ENCODE assay signal across 12 mouse cellular contexts in the genomic region with DNA sequence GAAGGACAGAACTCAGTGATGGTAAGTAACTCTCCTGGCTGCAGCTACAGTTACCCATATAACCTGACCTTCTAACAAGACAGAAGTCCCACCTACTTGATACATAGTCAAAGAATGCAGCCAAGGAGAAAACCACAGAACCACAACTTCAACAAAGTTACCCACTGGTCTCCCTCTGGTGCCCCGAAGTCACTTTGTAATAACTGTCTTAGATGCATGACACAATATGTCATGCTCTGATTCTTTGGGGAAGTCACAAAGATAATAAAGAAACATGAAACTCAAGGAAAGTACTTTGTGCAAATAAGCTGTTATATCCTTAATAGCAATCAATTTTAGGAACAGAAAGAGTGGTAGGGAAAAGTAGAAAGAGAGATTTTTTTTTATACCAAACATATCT. TPM values are rescaled to one million over a fixed set of nuclear protein-coding genes. Genes with fewer than 3 reads are reported as not detected.
A peak's percentile ranks its signal among the peaks of the same experiment; 100 is the strongest.
DNase-seq lines count a peak whose midpoint lies in the region; ATAC-seq and TF ChIP-seq lines count a peak whose summit lies in the region.
"Had no signal": no experiment of that assay in that cellular context is flagged by ENCODE, and none has a peak within 500 bp of the region (broad histone marks: within the 10 kb centered on the region; RNA-seq: fewer than 3 reads in every experiment).

No protein-coding gene starts in this region.

- H3K36me3 ChIP-seq in heart, embryonic 14.5 days (ENCODE audit: control insufficient read depth, insufficient read depth, low read length): peaks cover 19% of the 10 kb centered on the region
- peaks cover 13% of the 10 kb centered on the region; the same call in 1 of the 2 replicates for H3K36me3 ChIP-seq in midbrain, embryonic 13.5 days
- 0 out of 2 replicates have a peak, but pooled peaks cover 1% of the 10 kb centered on the region for H3K36me3 ChIP-seq in midbrain, embryonic 11.5 days (ENCODE audit: control insufficient read depth, insufficient read depth, low read length)
- H3K36me3 ChIP-seq in hindbrain, postnatal 0 days (ENCODE audit: insufficient read depth, low read length): no peaks in the 10 kb centered on the region
- no peaks in the 10 kb centered on the region for H3K36me3 ChIP-seq in spleen, adult 2 months (ENCODE audit: control insufficient read depth, insufficient read depth, low read length)

- intact Hi-C loops in heart, postnatal 25 days (cut with DNase I): no loop called here

- 77% methylated on average over 1 of the region's 1 CpGs for WGBS in heart, embryonic 14.5 days
- WGBS in midbrain, embryonic 13.5 days: 97% methylated on average over 1 of the region's 1 CpGs
- WGBS in midbrain, embryonic 11.5 days: 83% methylated on average over 1 of the region's 1 CpGs
- WGBS in hindbrain, postnatal 0 days: 62% methylated on average over 1 of the region's 1 CpGs
- WGBS in spleen, adult 2 months: 2% methylated on average over 1 of the region's 1 CpGs

- H3K27me3 ChIP-seq in heart, embryonic 14.5 days (ENCODE audit: control insufficient read depth, insufficient read depth, low read length): no peaks in the 10 kb centered on the region
- no peaks in the 10 kb centered on the region for H3K27me3 ChIP-seq in midbrain, embryonic 13.5 days
- H3K27me3 ChIP-seq in midbrain, embryonic 11.5 days (ENCODE audit: control insufficient read depth, insufficient read depth, low read length): no peaks in the 10 kb centered on the region
- H3K27me3 ChIP-seq in hindbrain, postnatal 0 days (ENCODE audit: insufficient read depth, low read length): no peaks in the 10 kb centered on the region
- 0 out of 2 replicates have a peak, but pooled peaks cover 3% of the 10 kb centered on the region for H3K27me3 ChIP-seq in spleen, adult 2 months (ENCODE audit: control insufficient read depth, insufficient read depth, low read length)

- no peak for ATAC-seq in heart, embryonic 14.5 days (ENCODE audit: insufficient number of reproducible peaks, insufficient read depth, low FRiP score, low read depth)
- ATAC-seq in midbrain, embryonic 13.5 days: no peak
- ATAC-seq in midbrain, embryonic 11.5 days (ENCODE audit: low FRiP score): no peak
- ATAC-seq in hindbrain, postnatal 0 days: no peak
- no peak for ATAC-seq in activated CD4-positive, CD25-positive, alpha-beta regulatory T cell, adult 4 months

- no peak for TF ChIP-seq CTCF in hindbrain, postnatal 0 days (IDR thresholded peaks at IDR 0.05; ENCODE audit: low read depth)
- no peak for TF ChIP-seq CTCF in spleen, adult 2 months (IDR thresholded peaks at IDR 0.05; ENCODE audit: extremely low read depth, insufficient read depth, insufficient read length, insufficient replicate concordance)

- peaks cover 5 to 34% of the 10 kb centered on the region in 2 experiments; a peak in 3 of 4 replicates for H3K4me1 ChIP-seq in heart, embryonic 14.5 days (ENCODE audit: control insufficient read depth in 2 of 2, insufficient read depth in 2 of 2, low read length in 2 of 2)
- peaks cover 46% of the 10 kb centered on the region for H3K4me1 ChIP-seq in midbrain, embryonic 13.5 days (replicated peaks)
- H3K4me1 ChIP-seq in midbrain, embryonic 11.5 days (ENCODE audit: control insufficient read depth, insufficient read depth, low read length): peaks cover 23% of the 10 kb centered on the region
- peaks cover 23% of the 10 kb centered on the region for H3K4me1 ChIP-seq in hindbrain, postnatal 0 days (ENCODE audit: insufficient read depth, low read length)
- H3K4me1 ChIP-seq in spleen, adult 2 months (ENCODE audit: control insufficient read depth, insufficient read depth, insufficient read length): peaks cover 17% of the 10 kb centered on the region

- H3K9ac ChIP-seq in heart, embryonic 14.5 days (ENCODE audit: low read length): no peak overlapping the region
- H3K9ac ChIP-seq in midbrain, embryonic 13.5 days (replicated peaks): no peak overlapping the region
- H3K9ac ChIP-seq in midbrain, embryonic 11.5 days (ENCODE audit: low read length): no peak overlapping the region
- no peak overlapping the region for H3K9ac ChIP-seq in hindbrain, postnatal 0 days (replicated peaks; ENCODE audit: low read length)
- H3K9ac ChIP-seq: liver, embryonic 14.5 days had no signal

- H3K4me3 ChIP-seq in heart, embryonic 14.5 days (ENCODE audit: control insufficient read depth in 1 of 2, insufficient read depth in 1 of 2, low read depth in 1 of 2, low read length in 2 of 2): no peak overlapping the region
- H3K4me3 ChIP-seq in midbrain, embryonic 13.5 days (replicated peaks): peak overlapping the region; percentile 97
- no peak overlapping the region for H3K4me3 ChIP-seq in midbrain, embryonic 11.5 days (ENCODE audit: low read depth, low read length)
- H3K4me3 ChIP-seq in hindbrain, postnatal 0 days (ENCODE audit: low read length): peak overlapping the region; percentile 98; the same call in 1 of the 2 replicates
- H3K4me3 ChIP-seq in spleen, adult 2 months (ENCODE audit: extremely low read depth, insufficient read depth, insufficient read length): no peak overlapping the region

- DNase-seq in heart, postnatal 25 days (ENCODE audit: low spot score): no peak
- no peak for DNase-seq in midbrain, embryonic 11.5 days (ENCODE audit: low spot score, missing footprints)
- no peak for DNase-seq in hindbrain, postnatal 0 days (ENCODE audit: low spot score)
- peak; percentile 61 to 76 for DNase-seq in spleen, adult 2 months (ENCODE audit: low read depth in 1 of 2, low spot score in 2 of 2)
- no peak for DNase-seq in frontal cortex, postnatal 36 days (ENCODE audit: low spot score in 2 of 2)
- DNase-seq: adrenal gland, postnatal 25 days; cerebellum, adult 9-11 months; layer of hippocampus, adult 9-11 months had no signal

- H3K9me3 ChIP-seq in heart, embryonic 14.5 days (ENCODE audit: control insufficient read depth, low read length): no peaks in the 10 kb centered on the region
- H3K9me3 ChIP-seq in midbrain, embryonic 13.5 days: no peaks in the 10 kb centered on the region
- H3K9me3 ChIP-seq in midbrain, embryonic 11.5 days (ENCODE audit: control insufficient read depth, low read length): no peaks in the 10 kb centered on the region
- H3K9me3 ChIP-seq in hindbrain, postnatal 0 days (ENCODE audit: low read length): no peaks in the 10 kb centered on the region

- no peak for TF ChIP-seq POLR2A in spleen, adult 2 months (IDR thresholded peaks at IDR 0.05; ENCODE audit: low read depth, low read length)

- peak overlapping the region; percentile 88; the same call in 1 of the 2 replicates for H3K4me2 ChIP-seq in heart, embryonic 14.5 days (ENCODE audit: low read length)
- H3K4me2 ChIP-seq in midbrain, embryonic 13.5 days (replicated peaks): peak overlapping the region; percentile 85
- H3K4me2 ChIP-seq in midbrain, embryonic 11.5 days: no peak overlapping the region
- peak overlapping the region; percentile 87 for H3K4me2 ChIP-seq in hindbrain, postnatal 0 days (ENCODE audit: low read depth, low read length)

- H3K27ac ChIP-seq in heart, embryonic 14.5 days (replicated peaks in 1 of 2; ENCODE audit: control insufficient read depth in 1 of 2, insufficient read depth in 1 of 2, low read depth in 2 of 2, low read length in 2 of 2): no peak overlapping the region
- H3K27ac ChIP-seq in midbrain, embryonic 13.5 days: no peak overlapping the region
- H3K27ac ChIP-seq in midbrain, embryonic 11.5 days (ENCODE audit: low read depth, low read length): no peak overlapping the region
- H3K27ac ChIP-seq in hindbrain, postnatal 0 days: no peak overlapping the region
- no peak overlapping the region for H3K27ac ChIP-seq in spleen, adult 2 months (ENCODE audit: insufficient read depth, low read length)
- H3K27ac ChIP-seq: liver, embryonic 14.5 days had no signal

RNA-seq across cellular contexts. Expression of gene Vps26b, which starts 3.2 kb away (rescaled TPM):
- polyA plus RNA-seq in heart, embryonic 14.5 days (2014; fragmentation: Nextera tagmentation; extraction: Ambion mirVana): 22.3 and 25.3 TPM in 2 replicates
- total RNA-seq in heart, postnatal 25 days (2021): 10 to 100 TPM; 27.9 to 31.5 TPM
- 63.9 and 69.4 TPM in 2 replicates for polyA plus RNA-seq in midbrain, embryonic 13.5 days (2015; fragmentation: Nextera tagmentation; extraction: Ambion mirVana)
- 53.1 and 56.7 TPM in 2 replicates for polyA plus RNA-seq in midbrain, embryonic 11.5 days (2014; fragmentation: Nextera tagmentation; extraction: Ambion mirVana)
- 141 and 162 TPM in 2 replicates for total RNA-seq in hindbrain, postnatal 0 days (2014; rRNA removed)
- 69.2 and 74.3 TPM in 2 replicates for polyA plus RNA-seq in hindbrain, postnatal 0 days (2015; fragmentation: Nextera tagmentation; extraction: Ambion mirVana)
- 16.2 and 23.0 TPM in 2 replicates for polyA plus RNA-seq in spleen, adult 2 months (2012; rRNA removed)
- polyA plus RNA-seq in activated CD4-positive, CD25-positive, alpha-beta regulatory T cell, adult 4 months (2017; shearing (Covaris generic)): 10 to 100 TPM in 1 of 2 experiments, 1 to 10 TPM in 1; 10.0 to 14.0 TPM

RNA-seq across cellular contexts. Expression of gene Ncapd3, which starts 3.3 kb away (rescaled TPM):
- polyA plus RNA-seq in heart, embryonic 14.5 days (2014; fragmentation: Nextera tagmentation; extraction: Ambion mirVana): 22.2 and 25.1 TPM in 2 replicates
- 10 to 100 TPM; 11.4 to 12.0 TPM for total RNA-seq in heart, postnatal 25 days (2021)
- 21.1 and 21.7 TPM in 2 replicates for polyA plus RNA-seq in midbrain, embryonic 13.5 days (2015; fragmentation: Nextera tagmentation; extraction: Ambion mirVana)
- 39.8 and 43.3 TPM in 2 replicates for polyA plus RNA-seq in midbrain, embryonic 11.5 days (2014; fragmentation: Nextera tagmentation; extraction: Ambion mirVana)
- total RNA-seq in hindbrain, postnatal 0 days (2014; rRNA removed): 21.3 and 22.3 TPM in 2 replicates
- 6.9 and 7.4 TPM in 2 replicates for polyA plus RNA-seq in hindbrain, postnatal 0 days (2015; fragmentation: Nextera tagmentation; extraction: Ambion mirVana)
- polyA plus RNA-seq in spleen, adult 2 months (2012; rRNA removed): 17.2 and 19.8 TPM in 2 replicates
- 10 to 100 TPM; 23.4 to 27.0 TPM for polyA plus RNA-seq in activated CD4-positive, CD25-positive, alpha-beta regulatory T cell, adult 4 months (2017; shearing (Covaris generic))

RNA-seq across cellular contexts. Expression of gene Thyn1, which starts 27.2 kb away (rescaled TPM):
- 97.9 and 103 TPM in 2 replicates for polyA plus RNA-seq in heart, embryonic 14.5 days (2014; fragmentation: Nextera tagmentation; extraction: Ambion mirVana)
- 10 to 100 TPM; 24.9 to 28.9 TPM for total RNA-seq in heart, postnatal 25 days (2021)
- polyA plus RNA-seq in midbrain, embryonic 13.5 days (2015; fragmentation: Nextera tagmentation; extraction: Ambion mirVana): 126 and 136 TPM in 2 replicates
- 157 and 173 TPM in 2 replicates for polyA plus RNA-seq in midbrain, embryonic 11.5 days (2014; fragmentation: Nextera tagmentation; extraction: Ambion mirVana)
- total RNA-seq in hindbrain, postnatal 0 days (2014; rRNA removed): 35.3 and 36.9 TPM in 2 replicates
- polyA plus RNA-seq in hindbrain, postnatal 0 days (2015; fragmentation: Nextera tagmentation; extraction: Ambion mirVana): 147 and 148 TPM in 2 replicates
- 3.0 and 3.5 TPM in 2 replicates for polyA plus RNA-seq in spleen, adult 2 months (2012; rRNA removed)
- 10 to 100 TPM; 77.0 to 85.1 TPM for polyA plus RNA-seq in activated CD4-positive, CD25-positive, alpha-beta regulatory T cell, adult 4 months (2017; shearing (Covaris generic))

RNA-seq across cellular contexts. Expression of gene Acad8, which starts 27.3 kb away (rescaled TPM):
- 36.4 and 38.2 TPM in 2 replicates for polyA plus RNA-seq in heart, embryonic 14.5 days (2014; fragmentation: Nextera tagmentation; extraction: Ambion mirVana)
- 10 to 100 TPM; 48.7 to 57.7 TPM for total RNA-seq in heart, postnatal 25 days (2021)
- polyA plus RNA-seq in midbrain, embryonic 13.5 days (2015; fragmentation: Nextera tagmentation; extraction: Ambion mirVana): 35.7 and 37.3 TPM in 2 replicates
- 36.0 and 40.4 TPM in 2 replicates for polyA plus RNA-seq in midbrain, embryonic 11.5 days (2014; fragmentation: Nextera tagmentation; extraction: Ambion mirVana)
- 12.7 and 24.0 TPM in 2 replicates for total RNA-seq in hindbrain, postnatal 0 days (2014; rRNA removed)
- 29.4 and 32.5 TPM in 2 replicates for polyA plus RNA-seq in hindbrain, postnatal 0 days (2015; fragmentation: Nextera tagmentation; extraction: Ambion mirVana)
- 5.7 and 6.6 TPM in 2 replicates for polyA plus RNA-seq in spleen, adult 2 months (2012; rRNA removed)
- polyA plus RNA-seq in activated CD4-positive, CD25-positive, alpha-beta regulatory T cell, adult 4 months (2017; shearing (Covaris generic)): 10 to 100 TPM; 22.7 to 22.8 TPM

Comparison
In these comparisons a context has a peak if more than half of its experiments do, and no peak if none do; other contexts are left out.
1. H3K4me3 ChIP-seq: peak in midbrain, embryonic 13.5 days (single experiment) and hindbrain, postnatal 0 days (single experiment); none in heart, embryonic 14.5 days (0 of 2), midbrain, embryonic 11.5 days (single experiment) and spleen, adult 2 months (single experiment).
2. DNase-seq: peak in spleen, adult 2 months (2 of 2); none in heart, postnatal 25 days (single experiment), midbrain, embryonic 11.5 days (single experiment), hindbrain, postnatal 0 days (single experiment) and frontal cortex, postnatal 36 days (0 of 2).
3. RNA of gene Thyn1, which starts 27.2 kb away (polyA plus RNA-seq): 157 to 173 TPM in midbrain, embryonic 11.5 days, 147 to 148 TPM in hindbrain, postnatal 0 days, 126 to 136 TPM in midbrain, embryonic 13.5 days, 97.9 to 103 TPM in heart, embryonic 14.5 days and 77.0 to 85.1 TPM in activated CD4-positive, CD25-positive, alpha-beta regulatory T cell, adult 4 months; 3.0 to 3.5 TPM in spleen, adult 2 months; every median in the first group is over 10 times any median in the second.